ENCODE assay signal across 8 mouse cellular contexts in genomic region chr9:27203134-27203533, GRCm38 (mm10). TPM values are rescaled to one million over a fixed set of nuclear protein-coding genes. Genes with fewer than 3 reads are reported as not detected.
A peak's percentile ranks its signal among the peaks of the same experiment; 100 is the strongest.
DNase-seq lines count a peak whose midpoint lies in the region; ATAC-seq and TF ChIP-seq lines count a peak whose summit lies in the region.

No protein-coding gene starts in this region.

- peaks cover 12% of the 10 kb centered on the region; the same call in 1 of the 2 replicates for H3K4me1 ChIP-seq in forebrain, postnatal 0 days (ENCODE audit: insufficient read depth)
- peaks cover 30% of the 10 kb centered on the region for H3K4me1 ChIP-seq in midbrain, embryonic 13.5 days (replicated peaks)
- H3K4me1 ChIP-seq in lung, adult 2 months (ENCODE audit: control insufficient read depth, insufficient read depth, low read length) = no peaks in the 10 kb centered on the region

- H3K9me3 ChIP-seq in forebrain, postnatal 0 days (ENCODE audit: low read length) = no peaks in the 10 kb centered on the region
- 0 out of 2 replicates have a peak, but pooled peaks cover 3% of the 10 kb centered on the region for H3K9me3 ChIP-seq in midbrain, embryonic 13.5 days

- peak overlapping the region; percentile 66 for H3K27ac ChIP-seq in forebrain, postnatal 0 days (ENCODE audit: low read depth, low read length)
- peak overlapping the region; percentile 86 for H3K27ac ChIP-seq in midbrain, embryonic 13.5 days

- H3K27me3 ChIP-seq in forebrain, postnatal 0 days (ENCODE audit: insufficient read depth, low read length) = no peaks in the 10 kb centered on the region; the same call in 1 of the 2 replicates
- H3K27me3 ChIP-seq in midbrain, embryonic 13.5 days = peaks cover 10% of the 10 kb centered on the region; the same call in 1 of the 2 replicates

- H3K4me3 ChIP-seq in forebrain, postnatal 0 days (ENCODE audit: low read depth, low read length) = no peak overlapping the region
- H3K4me3 ChIP-seq in midbrain, embryonic 13.5 days (replicated peaks) = no peak overlapping the region
- H3K4me3 ChIP-seq in lung, adult 2 months (replicated peaks; ENCODE audit: extremely low read depth, low read depth, low read length) = no peak overlapping the region

- peak; percentile 98 for ATAC-seq in forebrain, postnatal 0 days
- ATAC-seq in midbrain, embryonic 13.5 days = peak; percentile 99
- ATAC-seq in granulocyte monocyte progenitor cell, adult 5-6 weeks (replicated peaks; ENCODE audit: poor library complexity, severe bottlenecking) = no peak

- TF ChIP-seq CTCF in forebrain, postnatal 0 days (IDR thresholded peaks at IDR 0.05; ENCODE audit: low read depth) = no peak
- TF ChIP-seq CTCF in lung, adult 2 months (IDR thresholded peaks at IDR 0.05; ENCODE audit: insufficient read depth, low read length) = no peak

- H3K9ac ChIP-seq in forebrain, postnatal 0 days = no peak overlapping the region
- no peak overlapping the region for H3K9ac ChIP-seq in midbrain, embryonic 13.5 days (replicated peaks)

- no peaks in the 10 kb centered on the region for H3K36me3 ChIP-seq in forebrain, postnatal 0 days (ENCODE audit: insufficient read depth)
- no peaks in the 10 kb centered on the region for H3K36me3 ChIP-seq in midbrain, embryonic 13.5 days

- peak; percentile 69 for DNase-seq in layer of hippocampus, adult 11-12 months (ENCODE audit: low spot score)
- no peak for DNase-seq in layer of hippocampus, adult 9-10 months (ENCODE audit: low spot score)
- DNase-seq in forebrain, postnatal 0 days = peak; percentile 87
- peak; percentile 78 for DNase-seq in kidney, postnatal 14 days
- DNase-seq in urinary bladder, postnatal 10 days (ENCODE audit: low spot score) = no peak
- DNase-seq in lung, adult 2 months = no peak

- H3K4me2 ChIP-seq in forebrain, postnatal 0 days (ENCODE audit: low read depth) = no peak overlapping the region
- H3K4me2 ChIP-seq in midbrain, embryonic 13.5 days (replicated peaks) = peak overlapping the region; percentile 17; the same call in 1 of the 2 replicates

- WGBS in forebrain, postnatal 0 days = 10% methylated on average over 2 of the region's 2 CpGs
- WGBS in midbrain, embryonic 13.5 days = 0% methylated on average over 2 of the region's 2 CpGs
- 38% methylated on average over 2 of the region's 2 CpGs for WGBS in lung, adult 2 months

- no peak for TF ChIP-seq POLR2A in lung, adult 2 months (IDR thresholded peaks at IDR 0.05; ENCODE audit: borderline replicate concordance, extremely low read depth, low read depth, low read length)

RNA-seq across cellular contexts. Expression of gene Jam3, which starts 47.9 kb away (rescaled TPM):
- total RNA-seq in forebrain, postnatal 0 days (2014; rRNA removed) = 37.1 and 44.0 TPM in 2 replicates
- polyA plus RNA-seq in forebrain, postnatal 0 days (2015; fragmentation: Nextera tagmentation; extraction: Ambion mirVana) = 20.6 and 27.7 TPM in 2 replicates
- 99.8 and 103 TPM in 2 replicates for polyA plus RNA-seq in midbrain, embryonic 13.5 days (2015; fragmentation: Nextera tagmentation; extraction: Ambion mirVana)
- total RNA-seq in granulocyte monocyte progenitor cell, adult 5-6 weeks (2014; fragmentation: Nextera tagmentation) = not detected in 2 replicates
- 0.22 and 0.26 TPM in 2 replicates for total RNA-seq in granulocyte monocyte progenitor cell, adult 5-6 weeks (2017)
- 7.9 and 10.7 TPM in 2 replicates for polyA plus RNA-seq in lung, adult 2 months (2012; rRNA removed)

Comparison
In these comparisons a context has a peak if more than half of its experiments do, and no peak if none do; other contexts are left out.
1. DNase-seq: peak in layer of hippocampus, adult 11-12 months (single experiment), forebrain, postnatal 0 days (single experiment) and kidney, postnatal 14 days (single experiment); none in layer of hippocampus, adult 9-10 months (single experiment), urinary bladder, postnatal 10 days (single experiment) and lung, adult 2 months (single experiment).